Mouse (Mus musculus): ENCODE measurements around the gene Krtap9-1. TPM values are rescaled to one million over a fixed set of nuclear protein-coding genes. Genes with fewer than 3 reads are reported as not detected.
"Not testable (repeated sequence)": the region's sequence is repeated elsewhere in the genome, so short reads cannot be mapped to it uniquely, and the experiment has no call there.

Krtap9-1 gene
- polyA plus RNA-seq, 1 experiment from 2014 or later: not detected

DNA sequence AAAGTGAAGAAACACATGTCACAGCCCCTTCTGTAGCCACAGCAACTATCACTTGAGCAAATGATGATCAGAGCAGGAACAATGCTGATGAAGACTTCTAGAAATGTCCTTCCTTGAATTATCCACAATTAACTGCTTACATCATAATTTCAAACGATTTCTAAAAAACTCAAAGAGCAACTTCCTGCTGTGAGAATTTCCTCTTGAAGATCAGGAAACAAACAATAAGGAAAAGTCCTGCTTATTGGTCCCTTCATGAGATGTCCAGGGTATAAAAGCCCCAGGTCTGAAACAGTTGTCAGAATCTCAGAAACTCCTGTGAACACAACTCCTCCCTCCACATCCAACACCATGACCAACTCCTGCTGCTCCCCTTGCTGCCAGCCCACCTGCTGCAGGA, 5.7 kb downstream of the Krtap9-1 start, which contains the start of gene Gm11567:
TSS of gene Gm11567 (plus strand) at position 301 of the 400 bp plus-strand sequence.
- not testable (repeated sequence) for ATAC-seq (ENCODE audit: low FRiP score, low TSS enrichment); H3K27ac ChIP-seq (ENCODE audit: low read depth, low read length); H3K4me2 ChIP-seq (replicated peaks; ENCODE audit: low read depth, low read length); H3K9me3 ChIP-seq (ENCODE audit: control insufficient read depth, low read length); H3K4me3 ChIP-seq (ENCODE audit: low read length); H3K27me3 ChIP-seq (ENCODE audit: control insufficient read depth, insufficient read depth, low read length); H3K36me3 ChIP-seq (ENCODE audit: control insufficient read depth, insufficient read depth, low read length); H3K9ac ChIP-seq (ENCODE audit: low read depth, low read length); H3K4me1 ChIP-seq (ENCODE audit: control insufficient read depth, insufficient read depth, low read length)
- WGBS: 50% methylated on average over 1 of the region's 1 CpGs

DNA sequence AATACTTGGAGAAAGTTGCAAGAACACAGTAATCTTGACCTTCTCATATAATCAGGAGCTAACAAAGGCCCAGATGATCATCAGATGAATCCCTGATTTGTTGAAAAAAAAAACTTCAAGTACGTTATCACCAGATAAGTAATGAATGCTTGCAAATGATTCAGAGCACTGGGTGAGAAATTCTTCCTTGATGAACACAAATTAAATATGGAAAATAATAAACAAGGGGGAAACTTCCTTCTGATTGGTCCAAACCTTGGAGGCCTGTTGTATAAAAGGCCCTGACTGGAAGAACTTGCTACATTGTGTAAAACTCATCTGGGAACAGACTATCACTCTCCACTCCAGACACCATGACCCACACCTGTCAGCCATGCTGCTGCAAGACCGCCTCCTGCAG, 34.4 kb downstream of the Krtap9-1 start, which contains the start of gene Krtap31-1:
TSS of gene Krtap31-1 (plus strand) at position 301 of the 400 bp plus-strand sequence.
- no peak within 1 kb of the TSS for H3K27ac ChIP-seq (ENCODE audit: low read depth, low read length)
- ATAC-seq (ENCODE audit: low FRiP score, low TSS enrichment): no peak
- no peaks in the 10 kb centered on the region for H3K27me3 ChIP-seq (ENCODE audit: control insufficient read depth, insufficient read depth, low read length)
- H3K9me3 ChIP-seq (ENCODE audit: control insufficient read depth, low read length): no peaks in the 10 kb centered on the region
- no peak within 1 kb of the TSS for H3K4me2 ChIP-seq (replicated peaks; ENCODE audit: low read depth, low read length)
- no peaks in the 10 kb centered on the region for H3K4me1 ChIP-seq (ENCODE audit: control insufficient read depth, insufficient read depth, low read length)
- no peak within 1 kb of the TSS for H3K9ac ChIP-seq (ENCODE audit: low read depth, low read length)
- H3K4me3 ChIP-seq (ENCODE audit: low read length): no peak within 1 kb of the TSS
- 81% methylated on average over 2 of the region's 2 CpGs for WGBS
- H3K36me3 ChIP-seq (ENCODE audit: control insufficient read depth, insufficient read depth, low read length): no peaks in the 10 kb centered on the region

DNA sequence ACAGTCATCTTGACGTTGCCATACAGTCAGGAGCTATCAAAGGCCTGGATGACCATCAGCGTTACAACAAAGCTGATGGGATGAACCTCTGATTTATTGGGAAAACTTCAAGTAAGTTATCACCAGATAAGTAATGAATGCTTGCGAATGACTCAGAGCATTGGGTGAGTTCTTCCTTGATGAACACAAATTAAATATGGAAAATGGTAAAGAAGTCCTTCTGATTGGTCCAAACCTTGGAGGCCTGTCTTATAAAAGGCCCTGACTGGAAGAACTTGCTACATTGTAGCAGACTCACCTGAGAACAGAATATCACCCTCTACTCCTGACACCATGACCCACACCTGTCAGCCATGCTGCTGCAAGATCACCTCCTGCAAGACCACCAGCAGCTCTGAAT, 41.3 kb downstream of the Krtap9-1 start, which contains the start of gene Gm11565:
TSS of gene Gm11565 (plus strand) at position 301 of the 400 bp plus-strand sequence.
- Histone ChIP-seq H3K4me3 (ENCODE audit: low read length) (no peak within 1 kb of the TSS), H3K4me2 (replicated peaks; ENCODE audit: low read depth, low read length) (no peak within 1 kb of the TSS), H3K27me3 (ENCODE audit: control insufficient read depth, insufficient read depth, low read length) (no peaks in the 10 kb centered on the region), H3K4me1 (ENCODE audit: control insufficient read depth, insufficient read depth, low read length) (no peaks in the 10 kb centered on the region), H3K9ac (ENCODE audit: low read depth, low read length) (no peak within 1 kb of the TSS), H3K9me3 (ENCODE audit: control insufficient read depth, low read length) (no peaks in the 10 kb centered on the region), H3K27ac (ENCODE audit: low read depth, low read length) (no peak within 1 kb of the TSS), H3K36me3 (ENCODE audit: control insufficient read depth, insufficient read depth, low read length) (no peaks in the 10 kb centered on the region)
- 93% methylated on average over 3 of the region's 3 CpGs for WGBS
- ATAC-seq (ENCODE audit: low FRiP score, low TSS enrichment): no peak

Other genes starting within 250 kb of the Krtap9-1 start
- not detected in 2 replicates for gene Krtap4-1, start 245.2 kb upstream of the Krtap9-1 start, polyA plus RNA-seq (2014; fragmentation: Nextera tagmentation; extraction: Ambion mirVana)
- gene Krtap4-2, start 238.3 kb upstream of the Krtap9-1 start, polyA plus RNA-seq (2014; fragmentation: Nextera tagmentation; extraction: Ambion mirVana): not detected in 2 replicates
- not detected in 2 replicates for gene Krtap4-7, start 229.3 kb upstream of the Krtap9-1 start, polyA plus RNA-seq (2014; fragmentation: Nextera tagmentation; extraction: Ambion mirVana)
- not detected in 2 replicates for gene Gm11555, start 223.2 kb upstream of the Krtap9-1 start, polyA plus RNA-seq (2014; fragmentation: Nextera tagmentation; extraction: Ambion mirVana)
- not detected in 2 replicates for gene Gm11563, start 214.4 kb upstream of the Krtap9-1 start, polyA plus RNA-seq (2014; fragmentation: Nextera tagmentation; extraction: Ambion mirVana)
- not detected in 2 replicates for gene Krtap4-6, start 207.4 kb upstream of the Krtap9-1 start, polyA plus RNA-seq (2014; fragmentation: Nextera tagmentation; extraction: Ambion mirVana)
- gene Gm14190, start 182.6 kb upstream of the Krtap9-1 start, polyA plus RNA-seq (2014; fragmentation: Nextera tagmentation; extraction: Ambion mirVana): not detected in 2 replicates
- gene Gm14180, start 139.1 kb upstream of the Krtap9-1 start, polyA plus RNA-seq (2014; fragmentation: Nextera tagmentation; extraction: Ambion mirVana): not detected in 2 replicates
- not detected in 2 replicates for gene Gm11595, start 100.5 kb upstream of the Krtap9-1 start, polyA plus RNA-seq (2014; fragmentation: Nextera tagmentation; extraction: Ambion mirVana)
- not detected in 2 replicates for gene Krtap4-8, start 92.7 kb upstream of the Krtap9-1 start, polyA plus RNA-seq (2014; fragmentation: Nextera tagmentation; extraction: Ambion mirVana)
- gene Krtap4-9, start 88.2 kb upstream of the Krtap9-1 start, polyA plus RNA-seq (2014; fragmentation: Nextera tagmentation; extraction: Ambion mirVana): not detected in 2 replicates
- not detected in 2 replicates for gene Gm11596, start 79.9 kb upstream of the Krtap9-1 start, polyA plus RNA-seq (2014; fragmentation: Nextera tagmentation; extraction: Ambion mirVana)
- gene Gm11569, start 74.5 kb upstream of the Krtap9-1 start, polyA plus RNA-seq (2014; fragmentation: Nextera tagmentation; extraction: Ambion mirVana): not detected in 2 replicates
- not detected in 2 replicates for gene Gm11554, start 68.9 kb upstream of the Krtap9-1 start, polyA plus RNA-seq (2014; fragmentation: Nextera tagmentation; extraction: Ambion mirVana)
- gene Krtap4-13, start 63.5 kb upstream of the Krtap9-1 start, polyA plus RNA-seq (2014; fragmentation: Nextera tagmentation; extraction: Ambion mirVana): not detected in 2 replicates
- gene Gm11564, start 57.7 kb upstream of the Krtap9-1 start, polyA plus RNA-seq (2014; fragmentation: Nextera tagmentation; extraction: Ambion mirVana): not detected in 2 replicates
- not detected in 2 replicates for gene 2300003K06Rik, start 35.3 kb upstream of the Krtap9-1 start, polyA plus RNA-seq (2014; fragmentation: Nextera tagmentation; extraction: Ambion mirVana)
- not detected in 2 replicates for gene Krtap4-16, start 21.8 kb upstream of the Krtap9-1 start, polyA plus RNA-seq (2014; fragmentation: Nextera tagmentation; extraction: Ambion mirVana)
- gene Gm11568, start 15.5 kb upstream of the Krtap9-1 start, polyA plus RNA-seq (2014; fragmentation: Nextera tagmentation; extraction: Ambion mirVana): not detected in 2 replicates
- gene Gm11559, start 8.9 kb upstream of the Krtap9-1 start, polyA plus RNA-seq (2014; fragmentation: Nextera tagmentation; extraction: Ambion mirVana): not detected in 2 replicates
- not detected in 2 replicates for gene Gm11567, start 5.8 kb downstream of the Krtap9-1 start, polyA plus RNA-seq (2014; fragmentation: Nextera tagmentation; extraction: Ambion mirVana)
- gene Krtap31-1, start 34.5 kb downstream of the Krtap9-1 start, polyA plus RNA-seq (2014; fragmentation: Nextera tagmentation; extraction: Ambion mirVana): not detected in 2 replicates
- gene Gm11565, start 41.4 kb downstream of the Krtap9-1 start, polyA plus RNA-seq (2014; fragmentation: Nextera tagmentation; extraction: Ambion mirVana): not detected in 2 replicates
- gene Krtap31-2, start 62.9 kb downstream of the Krtap9-1 start, polyA plus RNA-seq (2014; fragmentation: Nextera tagmentation; extraction: Ambion mirVana): not detected in 2 replicates
- not detected in 2 replicates for gene Krtap9-5, start 75.1 kb downstream of the Krtap9-1 start, polyA plus RNA-seq (2014; fragmentation: Nextera tagmentation; extraction: Ambion mirVana)
- gene Krtap29-1, start 105.7 kb downstream of the Krtap9-1 start, polyA plus RNA-seq (2014; fragmentation: Nextera tagmentation; extraction: Ambion mirVana): not detected in 2 replicates
- gene Krtap16-1, start 113.2 kb downstream of the Krtap9-1 start, polyA plus RNA-seq (2014; fragmentation: Nextera tagmentation; extraction: Ambion mirVana): not detected in 2 replicates
- gene Krtap17-1, start 120.6 kb downstream of the Krtap9-1 start, polyA plus RNA-seq (2014; fragmentation: Nextera tagmentation; extraction: Ambion mirVana): not detected in 2 replicates
- not detected in 2 replicates for gene Krt33a, start 142.8 kb downstream of the Krtap9-1 start, polyA plus RNA-seq (2014; fragmentation: Nextera tagmentation; extraction: Ambion mirVana)
- gene Krt33b, start 156.5 kb downstream of the Krtap9-1 start, polyA plus RNA-seq (2014; fragmentation: Nextera tagmentation; extraction: Ambion mirVana): not detected in 2 replicates
- 0.11 TPM in 1 of 2 replicates, not detected in the other for gene Krt34, start 168.2 kb downstream of the Krtap9-1 start, polyA plus RNA-seq (2014; fragmentation: Nextera tagmentation; extraction: Ambion mirVana)
- not detected in 2 replicates for gene Krt31, start 177.2 kb downstream of the Krtap9-1 start, polyA plus RNA-seq (2014; fragmentation: Nextera tagmentation; extraction: Ambion mirVana)
- not detected in 2 replicates for gene Krt32, start 214.8 kb downstream of the Krtap9-1 start, polyA plus RNA-seq (2014; fragmentation: Nextera tagmentation; extraction: Ambion mirVana)
- not detected in 2 replicates for gene Krt35, start 222.9 kb downstream of the Krtap9-1 start, polyA plus RNA-seq (2014; fragmentation: Nextera tagmentation; extraction: Ambion mirVana)
- 1.4 and 1.5 TPM in 2 replicates for gene Krt36, start 232.2 kb downstream of the Krtap9-1 start, polyA plus RNA-seq (2014; fragmentation: Nextera tagmentation; extraction: Ambion mirVana)
- not detected in 2 replicates for gene Krt13, start 248.2 kb downstream of the Krtap9-1 start, polyA plus RNA-seq (2014; fragmentation: Nextera tagmentation; extraction: Ambion mirVana)